Mouse (Mus musculus): ENCODE measurements around the gene Trim47. TPM values are rescaled to one million over a fixed set of nuclear protein-coding genes. Genes with fewer than 3 reads are reported as not detected.

The Trim47 gene
- polyA plus RNA-seq, 1 experiment from 2014 or later: 66.1 TPM

DNA sequence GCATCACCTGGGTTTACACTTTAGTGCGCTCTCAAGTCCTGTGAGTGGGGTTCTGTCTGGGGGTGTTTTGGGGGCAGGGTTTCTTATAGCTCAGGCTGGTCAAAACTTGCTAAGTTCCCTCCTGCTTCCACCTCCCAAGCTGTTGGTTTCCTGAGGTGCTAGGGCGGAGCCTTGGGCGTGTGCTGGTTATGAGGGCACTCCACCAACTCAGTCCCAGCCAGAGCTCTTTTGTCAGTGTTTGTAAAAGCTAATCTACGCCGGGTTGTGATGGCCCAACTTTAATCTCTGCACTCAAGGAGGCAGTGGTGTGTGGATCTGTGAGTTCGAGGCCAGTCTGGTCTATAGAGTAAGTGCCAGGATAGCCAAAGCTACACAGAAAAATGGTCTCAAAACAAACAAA is 42.8 kb downstream of the Trim47 start:
- Histone ChIP-seq H3K9me3 (ENCODE audit: control insufficient read depth, low read length) (no peaks in the 10 kb centered on the region), H3K4me3 (ENCODE audit: control insufficient read depth in 1 of 2, insufficient read depth in 1 of 2, low read depth in 1 of 2, low read length in 2 of 2) (no peak overlapping the region), H3K27ac (replicated peaks in 1 of 2; ENCODE audit: control insufficient read depth in 1 of 2, insufficient read depth in 1 of 2, low read depth in 2 of 2, low read length in 2 of 2) (no peak overlapping the region), H3K4me2 (ENCODE audit: low read length) (no peak overlapping the region), H3K9ac (ENCODE audit: low read length) (no peak overlapping the region), H3K4me1 (ENCODE audit: control insufficient read depth in 2 of 2, insufficient read depth in 2 of 2, low read length in 2 of 2) (peaks cover 8 to 17% of the 10 kb centered on the region in 2 experiments), H3K36me3 (ENCODE audit: control insufficient read depth, insufficient read depth, low read length) (peaks cover 57% of the 10 kb centered on the region), H3K27me3 (ENCODE audit: control insufficient read depth, insufficient read depth, low read length) (no peaks in the 10 kb centered on the region)
- no peak for ATAC-seq (ENCODE audit: insufficient number of reproducible peaks, insufficient read depth, low FRiP score, low read depth)
- WGBS: 85% methylated on average over 6 of the region's 6 CpGs

GRCm38 (mm10) chr11:116083096-116083672 is 43.8 kb downstream of the Trim47 start:
- peaks cover 10 to 25% of the 10 kb centered on the region in 2 experiments for H3K4me1 ChIP-seq (ENCODE audit: control insufficient read depth in 2 of 2, insufficient read depth in 2 of 2, low read length in 2 of 2)
- H3K36me3 ChIP-seq (ENCODE audit: control insufficient read depth, insufficient read depth, low read length): peaks cover 64% of the 10 kb centered on the region
- H3K9ac ChIP-seq (ENCODE audit: low read length): no peak overlapping the region
- no peaks in the 10 kb centered on the region for H3K9me3 ChIP-seq (ENCODE audit: control insufficient read depth, low read length)
- 87% methylated on average over 14 of the region's 14 CpGs for WGBS
- H3K27ac ChIP-seq (replicated peaks in 1 of 2; ENCODE audit: control insufficient read depth in 1 of 2, insufficient read depth in 1 of 2, low read depth in 2 of 2, low read length in 2 of 2): no peak overlapping the region
- no peak for ATAC-seq (ENCODE audit: insufficient number of reproducible peaks, insufficient read depth, low FRiP score, low read depth)
- H3K27me3 ChIP-seq (ENCODE audit: control insufficient read depth, insufficient read depth, low read length): no peaks in the 10 kb centered on the region
- H3K4me3 ChIP-seq (ENCODE audit: control insufficient read depth in 1 of 2, insufficient read depth in 1 of 2, low read depth in 1 of 2, low read length in 2 of 2): no peak overlapping the region
- no peak overlapping the region for H3K4me2 ChIP-seq (ENCODE audit: low read length)

DNA sequence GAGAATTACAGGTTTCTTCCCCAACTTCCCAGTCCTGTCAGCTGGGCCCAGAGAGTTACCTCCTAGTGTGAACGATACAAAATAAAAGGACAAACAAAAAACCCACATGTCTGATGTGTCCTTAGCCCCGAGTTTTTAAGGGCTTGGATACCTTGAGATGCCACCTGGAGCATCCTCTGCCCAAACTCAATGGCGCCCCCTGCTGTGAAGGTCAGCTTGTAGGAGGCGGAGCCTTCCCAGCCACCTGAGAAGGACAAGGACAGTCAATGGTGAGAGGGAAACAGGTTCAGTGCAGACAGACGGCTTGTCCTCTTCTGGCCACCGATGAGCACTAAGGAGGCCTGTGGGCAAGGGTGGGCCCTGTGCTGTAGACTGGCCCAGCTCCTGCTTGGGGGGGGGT is 45.9 kb downstream of the Trim47 start:
- Histone ChIP-seq H3K27me3 (ENCODE audit: control insufficient read depth, insufficient read depth, low read length) (no peaks in the 10 kb centered on the region), H3K36me3 (ENCODE audit: control insufficient read depth, insufficient read depth, low read length) (peaks cover 64% of the 10 kb centered on the region), H3K4me1 (ENCODE audit: control insufficient read depth in 2 of 2, insufficient read depth in 2 of 2, low read length in 2 of 2) (peaks cover 18 to 35% of the 10 kb centered on the region in 2 experiments), H3K4me3 (ENCODE audit: control insufficient read depth in 1 of 2, insufficient read depth in 1 of 2, low read depth in 1 of 2, low read length in 2 of 2) (no peak overlapping the region), H3K4me2 (ENCODE audit: low read length) (no peak overlapping the region), H3K9me3 (ENCODE audit: control insufficient read depth, low read length) (no peaks in the 10 kb centered on the region), H3K27ac (replicated peaks in 1 of 2; ENCODE audit: control insufficient read depth in 1 of 2, insufficient read depth in 1 of 2, low read depth in 2 of 2, low read length in 2 of 2) (no peak overlapping the region), H3K9ac (ENCODE audit: low read length) (no peak overlapping the region)
- no peak for ATAC-seq (ENCODE audit: insufficient number of reproducible peaks, insufficient read depth, low FRiP score, low read depth)
- WGBS: 72% methylated on average over 6 of the region's 6 CpGs

GRCm38 (mm10) chr11:116079511-116079910 is 47.5 kb downstream of the Trim47 start:
- WGBS: 78% methylated on average over 10 of the region's 10 CpGs
- ATAC-seq (ENCODE audit: insufficient number of reproducible peaks, insufficient read depth, low FRiP score, low read depth): no peak
- no peaks in the 10 kb centered on the region for H3K27me3 ChIP-seq (ENCODE audit: control insufficient read depth, insufficient read depth, low read length)
- H3K27ac ChIP-seq (replicated peaks in 1 of 2; ENCODE audit: control insufficient read depth in 1 of 2, insufficient read depth in 1 of 2, low read depth in 2 of 2, low read length in 2 of 2): no peak overlapping the region
- H3K4me1 ChIP-seq (ENCODE audit: control insufficient read depth in 2 of 2, insufficient read depth in 2 of 2, low read length in 2 of 2): peaks cover 18 to 32% of the 10 kb centered on the region in 2 experiments
- H3K4me3 ChIP-seq (ENCODE audit: control insufficient read depth in 1 of 2, insufficient read depth in 1 of 2, low read depth in 1 of 2, low read length in 2 of 2): no peak overlapping the region
- no peak overlapping the region for H3K4me2 ChIP-seq (ENCODE audit: low read length)
- H3K36me3 ChIP-seq (ENCODE audit: control insufficient read depth, insufficient read depth, low read length): peaks cover 60% of the 10 kb centered on the region
- H3K9me3 ChIP-seq (ENCODE audit: control insufficient read depth, low read length): no peaks in the 10 kb centered on the region
- H3K9ac ChIP-seq (ENCODE audit: low read length): no peak overlapping the region

DNA sequence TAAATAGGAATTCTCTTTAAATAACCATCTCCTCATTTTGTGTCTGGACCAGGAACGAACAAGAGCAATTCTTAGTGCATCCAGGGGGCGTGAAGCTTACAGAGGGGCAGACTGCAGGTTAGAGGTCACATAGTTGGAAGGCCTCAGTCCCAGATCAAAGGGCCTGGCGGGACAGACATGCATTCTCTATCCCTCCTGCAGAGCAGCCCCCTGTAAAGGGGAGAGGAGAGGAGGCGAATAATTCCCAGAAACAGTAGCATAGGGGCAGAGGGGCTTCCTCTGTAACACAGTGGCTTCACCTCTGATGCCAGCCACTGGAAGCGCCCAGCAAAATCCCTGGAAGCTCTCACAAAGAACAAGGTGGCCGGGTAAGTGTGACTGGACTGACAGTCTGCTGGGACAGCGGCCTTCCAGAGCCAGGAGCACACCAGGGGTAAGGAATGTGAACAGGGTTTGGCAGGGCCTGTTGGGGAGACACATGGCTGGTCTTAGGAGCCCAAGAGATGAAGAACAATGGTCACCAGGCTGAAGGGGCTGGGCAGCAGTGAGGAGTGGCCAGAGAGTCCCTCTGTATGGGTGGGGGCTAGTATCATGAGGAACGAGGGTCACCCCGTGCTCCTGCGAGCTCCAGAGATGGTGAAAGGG is 48.2 kb downstream of the Trim47 start:
- Histone ChIP-seq H3K9ac (ENCODE audit: low read length) (0 out of 2 replicates have a peak overlapping the region, but pooled peaks have one; percentile 21), H3K9me3 (ENCODE audit: control insufficient read depth, low read length) (no peaks in the 10 kb centered on the region), H3K4me3 (ENCODE audit: control insufficient read depth in 1 of 2, insufficient read depth in 1 of 2, low read depth in 1 of 2, low read length in 2 of 2) (no peak overlapping the region), H3K4me2 (ENCODE audit: low read length) (no peak overlapping the region), H3K27me3 (ENCODE audit: control insufficient read depth, insufficient read depth, low read length) (no peaks in the 10 kb centered on the region), H3K36me3 (ENCODE audit: control insufficient read depth, insufficient read depth, low read length) (peaks cover 53% of the 10 kb centered on the region), H3K27ac (replicated peaks in 1 of 2; ENCODE audit: control insufficient read depth in 1 of 2, insufficient read depth in 1 of 2, low read depth in 2 of 2, low read length in 2 of 2) (peak overlapping the region in 1 of 2 experiments; percentile 44; a peak in 1 of 4 replicates), H3K4me1 (ENCODE audit: control insufficient read depth in 2 of 2, insufficient read depth in 2 of 2, low read length in 2 of 2) (peaks cover 18 to 37% of the 10 kb centered on the region in 2 experiments)
- 47% methylated on average over 10 of the region's 10 CpGs for WGBS
- ATAC-seq (ENCODE audit: insufficient number of reproducible peaks, insufficient read depth, low FRiP score, low read depth): no peak

- H3K9me3 ChIP-seq (ENCODE audit: control insufficient read depth, low read length): no peaks in the 10 kb centered on the region
- peak overlapping the region in 1 of 2 experiments; percentile 18; a peak in 1 of 4 replicates for H3K4me3 ChIP-seq (ENCODE audit: control insufficient read depth in 1 of 2, insufficient read depth in 1 of 2, low read depth in 1 of 2, low read length in 2 of 2)
- peak overlapping the region; percentile 58 for H3K9ac ChIP-seq (ENCODE audit: low read length)
- peaks cover 18 to 37% of the 10 kb centered on the region in 2 experiments for H3K4me1 ChIP-seq (ENCODE audit: control insufficient read depth in 2 of 2, insufficient read depth in 2 of 2, low read length in 2 of 2)
- peak overlapping the region; percentile 54 for H3K4me2 ChIP-seq (ENCODE audit: low read length)
- peaks cover 47% of the 10 kb centered on the region for H3K36me3 ChIP-seq (ENCODE audit: control insufficient read depth, insufficient read depth, low read length)
- H3K27me3 ChIP-seq (ENCODE audit: control insufficient read depth, insufficient read depth, low read length): no peaks in the 10 kb centered on the region
- WGBS: 21% methylated on average over 16 of the region's 16 CpGs
- ATAC-seq (ENCODE audit: insufficient number of reproducible peaks, insufficient read depth, low FRiP score, low read depth): no peak
- H3K27ac ChIP-seq (replicated peaks in 1 of 2; ENCODE audit: control insufficient read depth in 1 of 2, insufficient read depth in 1 of 2, low read depth in 2 of 2, low read length in 2 of 2): no peak overlapping the region
Measured at GRCm38 (mm10) chr11:116078221-116078620, 48.8 kb downstream of the Trim47 start.

DNA sequence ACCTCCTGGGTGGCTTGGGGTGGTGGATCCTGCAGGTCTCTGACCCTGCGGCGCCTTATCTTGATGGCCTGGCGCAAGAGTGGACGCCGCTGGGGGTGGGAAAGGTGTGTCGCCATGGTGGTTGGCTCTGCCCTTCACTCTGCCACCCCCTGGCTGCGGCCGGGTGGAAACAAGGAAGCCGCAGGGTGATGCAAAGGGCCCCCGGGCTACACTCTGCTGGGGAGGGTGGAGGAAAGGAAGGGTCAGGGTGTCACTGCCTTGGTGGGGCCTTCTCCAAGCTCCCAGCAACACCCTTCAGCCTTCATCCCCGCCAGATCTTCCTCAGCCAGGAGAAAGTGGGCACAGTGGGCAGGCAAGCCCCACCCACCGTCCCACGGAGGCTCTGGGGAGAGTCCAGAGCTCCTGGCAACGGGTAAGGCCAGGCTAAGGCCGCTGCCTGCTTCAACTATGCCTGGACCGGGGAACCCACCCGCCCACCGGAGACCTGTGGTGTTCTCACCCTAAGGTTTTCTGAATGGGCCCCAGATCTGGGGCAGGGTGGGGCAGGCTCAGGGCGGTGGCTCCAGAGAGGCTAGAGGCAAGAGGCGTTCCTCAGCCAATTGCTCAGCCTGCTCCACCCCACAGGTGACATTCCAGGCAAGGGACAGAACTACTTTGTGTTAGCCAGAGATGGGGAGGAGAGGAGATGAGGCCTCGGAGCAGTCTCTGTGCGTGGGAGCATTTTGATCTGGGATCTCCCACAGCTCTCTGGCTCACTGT is 49.4 kb downstream of the Trim47 start, which contains the start of gene Unc13d:
Gene Unc13d, minus strand, starts transcription at position 516 of the 759 bp plus-strand sequence.
- Histone ChIP-seq H3K4me1 (ENCODE audit: control insufficient read depth in 2 of 2, insufficient read depth in 2 of 2, low read length in 2 of 2) (peaks cover 18 to 37% of the 10 kb centered on the region in 2 experiments), H3K4me3 (ENCODE audit: control insufficient read depth in 1 of 2, insufficient read depth in 1 of 2, low read depth in 1 of 2, low read length in 2 of 2) (peak within 1 kb of the TSS in 1 of 2 experiments; percentile 18; a peak in 1 of 4 replicates), H3K9me3 (ENCODE audit: control insufficient read depth, low read length) (no peaks in the 10 kb centered on the region), H3K27me3 (ENCODE audit: control insufficient read depth, insufficient read depth, low read length) (no peaks in the 10 kb centered on the region), H3K9ac (ENCODE audit: low read length) (peak within 1 kb of the TSS; percentile 58), H3K27ac (replicated peaks in 1 of 2; ENCODE audit: control insufficient read depth in 1 of 2, insufficient read depth in 1 of 2, low read depth in 2 of 2, low read length in 2 of 2) (peak within 1 kb of the TSS in 1 of 2 experiments; percentile 44; a peak in 1 of 4 replicates), H3K36me3 (ENCODE audit: control insufficient read depth, insufficient read depth, low read length) (peaks cover 41% of the 10 kb centered on the region), H3K4me2 (ENCODE audit: low read length) (peak within 1 kb of the TSS; percentile 54)
- WGBS: 64% methylated on average over 22 of the region's 22 CpGs
- peak; percentile 38 for ATAC-seq (ENCODE audit: insufficient number of reproducible peaks, insufficient read depth, low FRiP score, low read depth)
